Mouse (Mus musculus) layer of hippocampus, adult 9-11 months (tissue): ENCODE results near the gene Ppt1.
A peak's percentile ranks its signal among the peaks of the same experiment; 100 is the strongest.
"Not testable (repeated sequence)": the region's sequence is repeated elsewhere in the genome, so short reads cannot be mapped to it uniquely, and the experiment has no call there.

Experiments used
- DNase-seq: peaks from one replicate; pipeline ENCODE4 v3.0.0; 2022

Gene Ppt1

GRCm38 (mm10) chr4:122835530-122836402, at the start of gene Ppt1:
Gene Ppt1 (plus strand): TSS chr4:122836242.
- DNase-seq = peak; percentile 96

- no peak for DNase-seq
Measured at GRCm38 (mm10) chr4:122789335-122790089, 46.5 kb upstream of the Ppt1 start.

GRCm38 (mm10) chr4:122808108-122808507, 27.9 kb upstream of the Ppt1 start:
- DNase-seq = peak; percentile 54

GRCm38 (mm10) chr4:122811180-122811579, 24.9 kb upstream of the Ppt1 start:
- no peak for DNase-seq

- DNase-seq = no peak
Measured at GRCm38 (mm10) chr4:122811824-122812223, 24.2 kb upstream of the Ppt1 start.

GRCm38 (mm10) chr4:122816202-122816601, 19.8 kb upstream of the Ppt1 start:
- no peak for DNase-seq

- DNase-seq = not testable (repeated sequence)
Measured at GRCm38 (mm10) chr4:122820941-122821340, 15.1 kb upstream of the Ppt1 start.

- DNase-seq = no peak
Measured at GRCm38 (mm10) chr4:122827651-122828050, 8.4 kb upstream of the Ppt1 start.

DNA sequence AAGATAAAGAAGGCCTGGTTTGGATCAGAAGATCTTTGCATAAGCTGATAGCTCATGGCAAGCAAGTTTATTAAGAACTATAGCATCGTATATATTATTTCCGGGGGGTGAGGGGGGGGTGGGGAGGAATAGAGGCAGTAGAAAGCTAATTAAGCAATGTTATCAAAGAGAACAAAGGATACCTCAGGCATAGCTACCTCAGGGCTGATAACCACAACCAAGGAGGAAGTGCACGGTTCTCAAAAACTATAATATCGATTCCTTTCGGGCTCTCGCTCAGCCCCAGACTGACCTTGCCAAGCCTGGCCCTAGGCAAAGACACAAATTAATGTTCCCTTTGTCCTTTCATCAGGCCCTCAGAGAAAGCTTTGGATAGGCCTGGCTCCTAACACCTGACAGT, 6.7 kb upstream of the Ppt1 start:
- DNase-seq = no peak

GRCm38 (mm10) chr4:122831888-122832287, 4.2 kb upstream of the Ppt1 start:
- no peak for DNase-seq

DNA sequence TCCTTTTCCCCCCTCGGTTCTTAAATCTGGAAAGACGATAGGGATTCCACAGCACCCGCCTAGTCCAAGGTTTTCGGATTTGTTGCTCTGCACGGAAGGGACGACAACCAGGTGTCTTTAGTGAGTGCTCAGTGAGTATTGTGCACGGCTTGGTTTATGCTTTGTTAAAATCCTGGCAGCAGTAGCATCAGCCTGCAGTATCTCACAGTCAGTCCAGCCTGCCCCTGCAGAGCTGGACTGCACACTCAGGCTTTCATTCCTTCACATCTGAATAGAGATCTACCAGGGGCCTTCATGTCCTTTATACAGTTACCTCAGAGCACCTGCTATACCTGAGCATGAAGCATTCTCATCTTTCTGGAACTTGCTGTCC, 347 bp downstream of the Ppt1 start:
- DNase-seq = no peak

GRCm38 (mm10) chr4:122837180-122837730, 1.2 kb downstream of the Ppt1 start:
- DNase-seq = no peak

DNA sequence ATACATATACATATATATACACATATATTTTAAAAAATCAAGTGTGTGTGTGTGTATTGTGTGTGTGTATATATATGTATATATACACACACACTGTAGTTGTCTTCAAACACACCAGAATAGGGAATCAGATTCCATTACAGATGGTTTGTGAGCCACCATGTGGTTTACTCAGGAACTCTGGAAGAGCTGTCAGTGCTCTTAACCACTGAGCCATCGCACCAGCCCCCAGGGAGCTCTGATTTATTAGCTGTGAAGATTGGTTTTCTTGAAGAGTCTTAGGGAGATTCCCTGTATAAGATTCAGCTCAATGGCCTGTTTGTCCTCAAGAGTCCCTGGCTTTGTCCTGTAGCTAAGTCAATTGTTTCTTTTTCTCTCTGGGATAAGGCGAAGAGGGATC, 2.0 kb downstream of the Ppt1 start:
- DNase-seq = no peak

DNA sequence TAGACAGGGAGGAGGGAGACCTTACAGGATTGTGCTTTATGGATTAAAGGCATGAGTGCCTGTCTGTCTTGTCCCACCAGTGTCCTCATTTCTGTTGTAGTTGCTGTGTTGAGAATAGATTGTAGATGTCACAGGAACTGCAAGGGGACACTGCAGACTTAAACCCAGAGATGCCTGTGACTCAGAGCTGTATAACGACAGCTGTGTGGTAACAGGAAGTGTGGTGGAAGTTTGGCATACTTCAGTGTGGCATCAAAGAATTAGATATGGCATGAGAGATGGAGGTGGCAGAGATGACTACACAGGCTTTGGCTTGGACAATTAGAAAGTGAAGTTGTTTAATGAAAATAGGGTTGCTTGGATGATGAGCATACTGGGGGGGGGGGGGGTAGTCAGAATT, 2.4 kb downstream of the Ppt1 start:
- no peak for DNase-seq

GRCm38 (mm10) chr4:122848150-122848621, 12.1 kb downstream of the Ppt1 start:
- DNase-seq = peak; percentile 49

DNA sequence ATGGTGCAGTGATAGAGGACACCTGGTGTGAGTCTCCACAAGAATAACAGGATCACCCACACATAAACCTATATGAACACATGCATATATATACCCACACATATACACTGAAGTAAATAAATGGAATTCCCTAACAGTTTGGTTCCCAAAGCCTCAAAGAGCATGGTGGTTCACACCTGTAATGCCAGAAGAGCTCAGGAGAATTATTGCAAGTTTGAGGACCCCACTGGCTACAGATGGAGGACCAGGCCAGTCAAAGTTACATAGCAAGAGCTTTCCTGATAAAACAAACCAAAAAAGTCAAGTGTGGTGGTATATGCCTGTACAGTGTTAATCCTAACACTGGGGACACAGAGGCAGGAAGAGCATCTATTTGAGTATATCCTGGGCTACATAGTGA, 15.5 kb downstream of the Ppt1 start:
- no peak for DNase-seq

DNA sequence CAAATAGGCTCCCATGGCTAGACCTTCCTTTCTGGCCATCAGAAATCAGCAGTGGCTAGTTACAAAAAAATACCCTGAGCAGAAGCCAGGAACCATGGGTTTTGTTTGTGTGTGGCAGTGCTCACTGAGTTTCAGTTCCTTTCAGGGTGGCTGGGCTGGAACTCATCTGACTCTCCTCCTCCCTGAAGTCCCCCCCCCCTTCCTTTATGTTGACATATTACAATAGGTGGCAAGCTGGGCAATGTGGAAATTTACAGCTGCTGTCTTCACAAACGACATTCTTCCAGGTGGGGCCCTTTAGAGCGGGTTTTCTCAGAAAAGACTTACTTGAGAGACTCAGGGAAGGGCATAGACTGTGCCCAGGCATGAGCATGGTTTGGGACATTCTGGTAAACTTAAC, 17.6 kb downstream of the Ppt1 start:
- DNase-seq = no peak

- DNase-seq = no peak
Measured at GRCm38 (mm10) chr4:122854770-122855169, 18.7 kb downstream of the Ppt1 start.

GRCm38 (mm10) chr4:122857909-122858308, 21.9 kb downstream of the Ppt1 start:
- DNase-seq = no peak

- no peak for DNase-seq
Measured at GRCm38 (mm10) chr4:122859096-122859674, 23.1 kb downstream of the Ppt1 start.

- no peak for DNase-seq
Measured at GRCm38 (mm10) chr4:122861836-122862235, 25.8 kb downstream of the Ppt1 start.

- DNase-seq = no peak
Measured at GRCm38 (mm10) chr4:122868041-122868440, 32.0 kb downstream of the Ppt1 start.

- no peak for DNase-seq
Measured at GRCm38 (mm10) chr4:122870027-122870426, 34.0 kb downstream of the Ppt1 start.
